In genomic region chr5:108368446-108368845, GRCm38 (mm10) we compare ENCODE assay signal across 8 mouse cellular contexts. TPM values are rescaled to one million over a fixed set of nuclear protein-coding genes. Genes with fewer than 3 reads are reported as not detected.
DNase-seq lines count a peak whose midpoint lies in the region; ATAC-seq and TF ChIP-seq lines count a peak whose summit lies in the region.

No protein-coding gene starts in this region.

- H3K9ac ChIP-seq in hindbrain, embryonic 11.5 days (ENCODE audit: low read depth, low read length), result no peak overlapping the region
- H3K9ac ChIP-seq in midbrain, embryonic 12.5 days (replicated peaks), result no peak overlapping the region

- peak overlapping the region; percentile 44 for H3K4me2 ChIP-seq in hindbrain, embryonic 11.5 days (replicated peaks; ENCODE audit: low read depth, low read length)
- H3K4me2 ChIP-seq in midbrain, embryonic 12.5 days (replicated peaks), result peak overlapping the region; percentile 93

- no peak for ATAC-seq in hindbrain, embryonic 11.5 days (ENCODE audit: low FRiP score)
- ATAC-seq in midbrain, embryonic 12.5 days (ENCODE audit: low FRiP score, low read depth), result peak; percentile 6; the same call in 1 of the 2 replicates

- peak overlapping the region; percentile 54 for H3K4me3 ChIP-seq in hindbrain, embryonic 11.5 days (ENCODE audit: low read depth, low read length)
- H3K4me3 ChIP-seq in midbrain, embryonic 12.5 days, result peak overlapping the region; percentile 60

- no peak overlapping the region for H3K27ac ChIP-seq in hindbrain, embryonic 11.5 days (ENCODE audit: low read depth, low read length)
- H3K27ac ChIP-seq in midbrain, embryonic 12.5 days (replicated peaks), result no peak overlapping the region

- no peak for TF ChIP-seq POLR2A in brain, embryonic 14.5 days (IDR thresholded peaks at IDR 0.05; ENCODE audit: borderline replicate concordance, extremely low read depth, insufficient read depth, insufficient read length, poor library complexity, severe bottlenecking)

- H3K4me1 ChIP-seq in hindbrain, embryonic 11.5 days (replicated peaks; ENCODE audit: control insufficient read depth, insufficient read depth, low read length), result peaks cover 18% of the 10 kb centered on the region
- H3K4me1 ChIP-seq in midbrain, embryonic 12.5 days, result peaks cover 29% of the 10 kb centered on the region

- WGBS in hindbrain, embryonic 11.5 days, result 7% methylated on average over 6 of the region's 6 CpGs
- 5% methylated on average over 6 of the region's 6 CpGs for WGBS in midbrain, embryonic 12.5 days

- peaks cover 71% of the 10 kb centered on the region for H3K27me3 ChIP-seq in hindbrain, embryonic 11.5 days (ENCODE audit: control insufficient read depth, insufficient read depth, low read length)
- H3K27me3 ChIP-seq in midbrain, embryonic 12.5 days, result peaks cover 93% of the 10 kb centered on the region

- peak; percentile 5 for DNase-seq in kidney, adult 18-20 months
- no peak for DNase-seq in kidney, adult 11 months
- DNase-seq in brain, embryonic 14.5 days (ENCODE audit: low read depth), result peak; percentile 14
- peak; percentile 39 for DNase-seq in hindbrain, embryonic 11.5 days (ENCODE audit: low spot score)
- DNase-seq in adrenal gland, postnatal 25 days, result no peak
- DNase-seq in gastrocnemius, postnatal 10 days, result no peak
- no peak for DNase-seq in ovary, postnatal 10 days (ENCODE audit: low spot score)

- no peaks in the 10 kb centered on the region for H3K9me3 ChIP-seq in hindbrain, embryonic 11.5 days (ENCODE audit: control insufficient read depth, low read length)
- no peaks in the 10 kb centered on the region for H3K9me3 ChIP-seq in midbrain, embryonic 12.5 days

- TF ChIP-seq CTCF in brain, embryonic 14.5 days (IDR thresholded peaks at IDR 0.05; ENCODE audit: borderline replicate concordance, extremely low read depth, insufficient read depth, insufficient read length), result no peak

- no peaks in the 10 kb centered on the region for H3K36me3 ChIP-seq in hindbrain, embryonic 11.5 days (ENCODE audit: control insufficient read depth, insufficient read depth, low read length)
- H3K36me3 ChIP-seq in midbrain, embryonic 12.5 days, result no peaks in the 10 kb centered on the region

RNA-seq across cellular contexts. Expression of gene Gm42517, which starts 0.7 kb away (rescaled TPM):
- polyA plus RNA-seq in brain, embryonic 14.5 days (2012; rRNA removed), result 10.4 and 13.5 TPM in 2 replicates
- polyA plus RNA-seq in hindbrain, embryonic 11.5 days (2014; fragmentation: Nextera tagmentation; extraction: Ambion mirVana), result 0.13 and 0.15 TPM in 2 replicates
- polyA plus RNA-seq in midbrain, embryonic 12.5 days (2016; fragmentation: Nextera tagmentation; extraction: Ambion mirVana), result 0.13 and 0.20 TPM in 2 replicates
- 1.8 and 2.0 TPM in 2 replicates for total RNA-seq in adrenal gland, postnatal 25 days (2021)
- total RNA-seq in gastrocnemius, postnatal 10 days (2021), result under 1 TPM; 0.36 to 0.42 TPM

RNA-seq across cellular contexts. Expression of gene Pde6b, which starts 19.7 kb away (rescaled TPM):
- polyA plus RNA-seq in brain, embryonic 14.5 days (2012; rRNA removed), result not detected in 2 replicates
- 0.14 TPM in 1 of 2 replicates, not detected in the other for polyA plus RNA-seq in hindbrain, embryonic 11.5 days (2014; fragmentation: Nextera tagmentation; extraction: Ambion mirVana)
- 0.24 and 0.25 TPM in 2 replicates for polyA plus RNA-seq in midbrain, embryonic 12.5 days (2016; fragmentation: Nextera tagmentation; extraction: Ambion mirVana)
- not detected in 2 replicates for total RNA-seq in adrenal gland, postnatal 25 days (2021)
- not detected for total RNA-seq in gastrocnemius, postnatal 10 days (2021)

RNA-seq across cellular contexts. Expression of gene Pigg, which starts 56.0 kb away (rescaled TPM):
- polyA plus RNA-seq in brain, embryonic 14.5 days (2012; rRNA removed), result 5.8 and 6.0 TPM in 2 replicates
- polyA plus RNA-seq in hindbrain, embryonic 11.5 days (2014; fragmentation: Nextera tagmentation; extraction: Ambion mirVana), result 2.7 and 3.2 TPM in 2 replicates
- 8.0 and 8.2 TPM in 2 replicates for polyA plus RNA-seq in midbrain, embryonic 12.5 days (2016; fragmentation: Nextera tagmentation; extraction: Ambion mirVana)
- 12.1 and 13.8 TPM in 2 replicates for total RNA-seq in adrenal gland, postnatal 25 days (2021)
- total RNA-seq in gastrocnemius, postnatal 10 days (2021), result 1 to 10 TPM; 3.2 to 4.5 TPM

Comparison
In these comparisons a context has a peak if more than half of its experiments do, and no peak if none do; other contexts are left out.
1. DNase-seq: peak in kidney, adult 18-20 months (single experiment), brain, embryonic 14.5 days (single experiment) and hindbrain, embryonic 11.5 days (single experiment); none in kidney, adult 11 months (single experiment), adrenal gland, postnatal 25 days (single experiment), gastrocnemius, postnatal 10 days (single experiment) and ovary, postnatal 10 days (single experiment).